In genomic region chr10:120691451-120691850, GRCm38 (mm10) we compare ENCODE assay signal across 9 mouse cellular contexts.
A peak's percentile ranks its signal among the peaks of the same experiment; 100 is the strongest.
DNase-seq lines count a peak whose midpoint lies in the region; ATAC-seq lines count a peak whose summit lies in the region.
"Had no signal": no experiment of that assay in that cellular context is flagged by ENCODE, and none has a peak within 500 bp of the region (broad histone marks: within the 10 kb centered on the region; RNA-seq: fewer than 3 reads in every experiment).

No protein-coding gene starts in this region.

- H3K4me3 ChIP-seq in lung, embryonic 15.5 days = no peak overlapping the region
- H3K4me3 ChIP-seq in lung, embryonic 16.5 days (ENCODE audit: low read length) = no peak overlapping the region
- no peak overlapping the region for H3K4me3 ChIP-seq in hindbrain, embryonic 12.5 days

- H3K4me2 ChIP-seq in lung, embryonic 15.5 days = no peak overlapping the region
- H3K4me2 ChIP-seq in lung, embryonic 16.5 days (ENCODE audit: low read depth, low read length) = no peak overlapping the region
- no peak overlapping the region for H3K4me2 ChIP-seq in hindbrain, embryonic 12.5 days (replicated peaks)

- H3K9ac ChIP-seq in lung, embryonic 15.5 days = no peak overlapping the region
- no peak overlapping the region for H3K9ac ChIP-seq in lung, embryonic 16.5 days (ENCODE audit: low read length)
- no peak overlapping the region for H3K9ac ChIP-seq in hindbrain, embryonic 12.5 days

- 0 out of 2 replicates have a peak overlapping the region, but pooled peaks have one; percentile 35 for H3K27ac ChIP-seq in lung, embryonic 15.5 days
- H3K27ac ChIP-seq in lung, embryonic 16.5 days (ENCODE audit: low read length) = no peak overlapping the region
- no peak overlapping the region for H3K27ac ChIP-seq in hindbrain, embryonic 12.5 days

- peaks cover 5% of the 10 kb centered on the region; the same call in 1 of the 2 replicates for H3K27me3 ChIP-seq in lung, embryonic 15.5 days
- H3K27me3 ChIP-seq in lung, embryonic 16.5 days (ENCODE audit: control insufficient read depth, insufficient read depth, low read depth, low read length) = no peaks in the 10 kb centered on the region
- H3K27me3 ChIP-seq in hindbrain, embryonic 12.5 days = peaks cover 16% of the 10 kb centered on the region; the same call in 1 of the 2 replicates

- WGBS in lung, embryonic 15.5 days = 32% methylated on average over 3 of the region's 3 CpGs
- 28% methylated on average over 3 of the region's 3 CpGs for WGBS in lung, embryonic 16.5 days
- WGBS in hindbrain, embryonic 12.5 days = 51% methylated on average over 3 of the region's 3 CpGs

- H3K36me3 ChIP-seq in lung, embryonic 15.5 days = no peaks in the 10 kb centered on the region
- H3K36me3 ChIP-seq in lung, embryonic 16.5 days (ENCODE audit: control insufficient read depth, insufficient read depth, low read length) = no peaks in the 10 kb centered on the region
- H3K36me3 ChIP-seq in hindbrain, embryonic 12.5 days = no peaks in the 10 kb centered on the region

- peak; percentile 37; the same call in 1 of the 2 replicates for ATAC-seq in lung, embryonic 15.5 days (ENCODE audit: borderline replicate concordance, extremely low read depth, low FRiP score, low TSS enrichment)
- ATAC-seq in lung, embryonic 16.5 days (ENCODE audit: low read depth) = peak; percentile 40; the same call in 1 of the 2 replicates
- no peak for ATAC-seq in hindbrain, embryonic 12.5 days (ENCODE audit: low FRiP score)
- ATAC-seq in megakaryocyte, adult 5-6 weeks (ENCODE audit: poor library complexity, severe bottlenecking) = no peak
- ATAC-seq: forebrain, embryonic 16.5 days had no signal

- intact Hi-C loops in heart, postnatal 36 days (cut with DNase I) = no loop called here

- H3K9me3 ChIP-seq in lung, embryonic 15.5 days = no peaks in the 10 kb centered on the region
- no peaks in the 10 kb centered on the region for H3K9me3 ChIP-seq in lung, embryonic 16.5 days (ENCODE audit: control insufficient read depth, low read length)
- H3K9me3 ChIP-seq in hindbrain, embryonic 12.5 days (replicated peaks) = no peaks in the 10 kb centered on the region

- DNase-seq in lung, postnatal 25 days (ENCODE audit: low spot score) = no peak
- DNase-seq in adrenal gland, postnatal 14 days = peak; percentile 88
- peak; percentile 25 to 42 for DNase-seq in heart, postnatal 36 days
- no peak for DNase-seq in urinary bladder, postnatal 4 days (ENCODE audit: low spot score in 2 of 2)

- peaks cover 25% of the 10 kb centered on the region for H3K4me1 ChIP-seq in lung, embryonic 15.5 days
- peaks cover 8% of the 10 kb centered on the region for H3K4me1 ChIP-seq in lung, embryonic 16.5 days (replicated peaks; ENCODE audit: control insufficient read depth, insufficient read depth, low read length)
- 0 out of 2 replicates have a peak, but pooled peaks cover 3% of the 10 kb centered on the region for H3K4me1 ChIP-seq in hindbrain, embryonic 12.5 days

Comparison
In these comparisons a context has a peak if more than half of its experiments do, and no peak if none do; other contexts are left out.
1. ATAC-seq: peak in lung, embryonic 15.5 days (single experiment) and lung, embryonic 16.5 days (single experiment); none in hindbrain, embryonic 12.5 days (single experiment) and megakaryocyte, adult 5-6 weeks (single experiment).
2. DNase-seq: peak in adrenal gland, postnatal 14 days (single experiment) and heart, postnatal 36 days (2 of 2); none in lung, postnatal 25 days (single experiment) and urinary bladder, postnatal 4 days (0 of 2).